Mouse (Mus musculus): ENCODE data around the gene Atxn2. TPM values are rescaled to one million over a fixed set of nuclear protein-coding genes. Genes with fewer than 3 reads are reported as not detected.

The Atxn2 gene
- 43.1 and 81.7 TPM in 2 replicates for polyA plus RNA-seq (2012)

- TF ChIP-seq GATA1 (IDR thresholded peaks at IDR 0.05; ENCODE audit: low read length) = no peak
Measured at GRCm38 (mm10) chr5:121711174-121711927, at the start of gene Atxn2. Atxn2 (plus strand) TSS chr5:121711337.

GRCm38 (mm10) chr5:121661494-121661893, 49.6 kb upstream of the Atxn2 start:
- TF ChIP-seq GATA1 (IDR thresholded peaks at IDR 0.05; ENCODE audit: low read length) = no peak

- TF ChIP-seq GATA1 (IDR thresholded peaks at IDR 0.05; ENCODE audit: low read length) = no peak
Measured at GRCm38 (mm10) chr5:121663456-121663855, 47.7 kb upstream of the Atxn2 start.

GRCm38 (mm10) chr5:121664078-121664477, 47.1 kb upstream of the Atxn2 start:
- no peak for TF ChIP-seq GATA1 (IDR thresholded peaks at IDR 0.05; ENCODE audit: low read length)

GRCm38 (mm10) chr5:121664971-121665370, 46.2 kb upstream of the Atxn2 start:
- TF ChIP-seq GATA1 (IDR thresholded peaks at IDR 0.05; ENCODE audit: low read length) = no peak

GRCm38 (mm10) chr5:121667067-121667466, 44.1 kb upstream of the Atxn2 start:
- TF ChIP-seq GATA1 (IDR thresholded peaks at IDR 0.05; ENCODE audit: low read length) = no peak

- TF ChIP-seq GATA1 (IDR thresholded peaks at IDR 0.05; ENCODE audit: low read length) = no peak
Measured at GRCm38 (mm10) chr5:121668411-121668810, 42.7 kb upstream of the Atxn2 start.

GRCm38 (mm10) chr5:121670412-121670811, 40.7 kb upstream of the Atxn2 start:
- TF ChIP-seq GATA1 (IDR thresholded peaks at IDR 0.05; ENCODE audit: low read length) = no peak

GRCm38 (mm10) chr5:121682250-121682649, 28.9 kb upstream of the Atxn2 start:
- no peak for TF ChIP-seq GATA1 (IDR thresholded peaks at IDR 0.05; ENCODE audit: low read length)

- TF ChIP-seq GATA1 (IDR thresholded peaks at IDR 0.05; ENCODE audit: low read length) = no peak
Measured at GRCm38 (mm10) chr5:121685495-121685894, 25.6 kb upstream of the Atxn2 start.

- no peak for TF ChIP-seq GATA1 (IDR thresholded peaks at IDR 0.05; ENCODE audit: low read length)
Measured at GRCm38 (mm10) chr5:121686113-121686898, 24.8 kb upstream of the Atxn2 start.

GRCm38 (mm10) chr5:121690482-121691211, 20.5 kb upstream of the Atxn2 start:
- no peak for TF ChIP-seq GATA1 (IDR thresholded peaks at IDR 0.05; ENCODE audit: low read length)

GRCm38 (mm10) chr5:121692897-121693296, 18.2 kb upstream of the Atxn2 start:
- no peak for TF ChIP-seq GATA1 (IDR thresholded peaks at IDR 0.05; ENCODE audit: low read length)

- TF ChIP-seq GATA1 (IDR thresholded peaks at IDR 0.05; ENCODE audit: low read length) = no peak
Measured at GRCm38 (mm10) chr5:121696761-121697160, 14.4 kb upstream of the Atxn2 start.

- no peak for TF ChIP-seq GATA1 (IDR thresholded peaks at IDR 0.05; ENCODE audit: low read length)
Measured at GRCm38 (mm10) chr5:121699891-121700290, 11.2 kb upstream of the Atxn2 start.

- TF ChIP-seq GATA1 (IDR thresholded peaks at IDR 0.05; ENCODE audit: low read length) = no peak
Measured at GRCm38 (mm10) chr5:121700496-121700895, 10.6 kb upstream of the Atxn2 start.

All from G1E-ER4 (cell line).